Mouse (Mus musculus): ENCODE measurements at regions not wholly inside any gene's neighbourhood (a gene's known extent, or its start where the extent isn't known, plus 50 kb on each side); places are given as distances from the start of the nearest gene placed in this dataset.

DNA sequence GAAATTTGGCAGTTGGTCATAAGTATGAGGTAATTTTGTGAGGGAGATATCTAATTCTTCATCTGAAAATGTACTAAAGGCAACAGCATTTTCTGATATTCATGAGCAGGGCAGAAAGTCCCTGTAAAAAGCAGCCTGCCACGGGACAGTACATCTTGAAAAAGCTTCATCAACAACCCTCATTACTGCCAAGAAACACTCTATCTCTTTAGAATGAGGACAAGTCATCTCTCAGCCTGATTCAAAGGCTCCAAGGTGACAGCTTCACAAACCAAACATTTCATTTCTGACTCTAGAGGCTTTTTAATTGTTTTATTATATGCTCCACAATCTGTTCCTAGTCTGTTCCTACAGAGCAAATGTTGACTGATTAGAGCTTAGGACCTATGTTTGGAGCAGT is 260.3 kb downstream of the Aldoart1 start:
- intact Hi-C loops (cut with DNase I) = no loop called here
- Histone ChIP-seq H3K27ac (no peak overlapping the region), H3K4me3 (no peak overlapping the region)
- DNase-seq (ENCODE audit: extremely low spot score in 1 of 2, low spot score in 2 of 2) = no peak
- no peak for TF ChIP-seq CTCF (IDR thresholded peaks at IDR 0.05)

DNA sequence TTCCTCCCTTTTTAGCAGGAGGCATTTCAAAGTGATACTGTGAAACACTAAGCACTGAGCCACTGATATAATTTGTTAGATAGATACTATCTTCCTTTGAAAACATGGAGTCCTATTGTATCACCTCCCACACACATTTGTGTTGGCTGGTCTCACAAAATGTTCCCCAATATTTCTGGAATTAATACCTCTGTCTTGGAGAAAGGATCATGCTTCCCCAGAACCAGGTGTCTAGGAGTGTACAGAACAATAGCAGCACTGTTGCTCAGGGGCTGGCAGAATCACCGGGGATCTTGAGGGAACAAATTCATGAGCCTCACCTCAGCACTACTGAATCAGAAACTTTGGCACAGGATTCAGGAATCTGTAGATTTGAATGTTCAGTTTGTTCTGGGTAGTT is 277.5 kb downstream of the Aldoart1 start:
- Histone ChIP-seq H3K4me3 (no peak overlapping the region), H3K27ac (no peak overlapping the region)
- DNase-seq (ENCODE audit: extremely low spot score in 1 of 2, low spot score in 2 of 2) = no peak
- no peak for TF ChIP-seq CTCF (IDR thresholded peaks at IDR 0.05)
- intact Hi-C loops (cut with DNase I) = no loop called here

GRCm38 (mm10) chr4:72571924-72572323 is 280.5 kb downstream of the Aldoart1 start:
- no peak overlapping the region for H3K27ac ChIP-seq
- H3K4me3 ChIP-seq = no peak overlapping the region
- no peak for DNase-seq (ENCODE audit: extremely low spot score in 1 of 2, low spot score in 2 of 2)
- intact Hi-C loops (cut with DNase I) = no loop called here
- TF ChIP-seq CTCF (IDR thresholded peaks at IDR 0.05) = no peak

GRCm38 (mm10) chr4:72565186-72565585 is 287.2 kb downstream of the Aldoart1 start:
- no peak overlapping the region for H3K27ac ChIP-seq
- TF ChIP-seq CTCF (IDR thresholded peaks at IDR 0.05) = no peak
- intact Hi-C loops (cut with DNase I) = no loop called here
- no peak overlapping the region for H3K4me3 ChIP-seq
- DNase-seq (ENCODE audit: extremely low spot score in 1 of 2, low spot score in 2 of 2) = no peak

GRCm38 (mm10) chr4:72562909-72563676 is 289.3 kb downstream of the Aldoart1 start:
- intact Hi-C loops (cut with DNase I) = loop anchor here (1.0 kb wide), 1 partner anchor 178 kb away; no protein-coding TSS in a partner anchor
- H3K27ac ChIP-seq = no peak overlapping the region
- TF ChIP-seq CTCF (IDR thresholded peaks at IDR 0.05) = no peak
- no peak for DNase-seq (ENCODE audit: extremely low spot score in 1 of 2, low spot score in 2 of 2)
- H3K4me3 ChIP-seq = no peak overlapping the region

- DNase-seq (ENCODE audit: extremely low spot score in 1 of 2, low spot score in 2 of 2) = no peak
- TF ChIP-seq CTCF (IDR thresholded peaks at IDR 0.05) = no peak
- Histone ChIP-seq H3K4me3 (no peak overlapping the region), H3K27ac (no peak overlapping the region)
- intact Hi-C loops (cut with DNase I) = no loop called here
Measured at GRCm38 (mm10) chr4:72554276-72554675, 298.2 kb downstream of the Aldoart1 start.

- intact Hi-C loops (cut with DNase I) = no loop called here
Measured at GRCm38 (mm10) chr4:72534563-72534962, 317.9 kb downstream of the Aldoart1 start.

GRCm38 (mm10) chr4:72524630-72525029 is 323.9 kb upstream of the Tle1 start:
- no peak for DNase-seq (ENCODE audit: extremely low spot score in 1 of 2, low spot score in 2 of 2)
- no peak for TF ChIP-seq CTCF (IDR thresholded peaks at IDR 0.05)
- Histone ChIP-seq H3K27ac (no peak overlapping the region), H3K4me3 (no peak overlapping the region)
- intact Hi-C loops (cut with DNase I) = no loop called here

More at GRCm38 (mm10) chr4:72534563-72534962, 317.9 kb downstream of the Aldoart1 start:
- DNase-seq (ENCODE audit: extremely low spot score in 1 of 2, low spot score in 2 of 2) = no peak
- TF ChIP-seq CTCF (IDR thresholded peaks at IDR 0.05) = no peak
- Histone ChIP-seq H3K4me3 (no peak overlapping the region), H3K27ac (no peak overlapping the region)

DNA sequence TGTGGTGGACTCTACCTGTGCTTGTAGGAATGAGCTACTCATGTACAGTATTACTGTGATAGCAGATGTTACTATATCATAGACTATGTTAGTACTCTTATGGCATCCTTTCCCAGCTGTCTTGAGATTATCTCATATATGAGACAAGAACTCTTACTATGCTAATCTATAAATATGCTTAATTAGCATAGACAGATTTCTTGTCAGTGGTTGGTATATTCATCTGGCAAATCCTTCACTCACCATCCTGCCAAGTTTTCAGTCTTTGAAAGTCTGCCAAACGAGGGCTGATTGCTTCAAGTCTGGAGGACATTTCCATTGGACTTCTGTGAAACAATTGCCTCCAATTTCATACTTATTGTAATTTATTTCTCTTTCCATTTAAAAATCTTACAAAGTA is 323.4 kb upstream of the Tle1 start:
- TF ChIP-seq CTCF (IDR thresholded peaks at IDR 0.05) = no peak
- intact Hi-C loops (cut with DNase I) = no loop called here
- no peak overlapping the region for H3K27ac ChIP-seq
- DNase-seq (ENCODE audit: extremely low spot score in 1 of 2, low spot score in 2 of 2) = peak; percentile 10 to 18
- H3K4me3 ChIP-seq = no peak overlapping the region

DNA sequence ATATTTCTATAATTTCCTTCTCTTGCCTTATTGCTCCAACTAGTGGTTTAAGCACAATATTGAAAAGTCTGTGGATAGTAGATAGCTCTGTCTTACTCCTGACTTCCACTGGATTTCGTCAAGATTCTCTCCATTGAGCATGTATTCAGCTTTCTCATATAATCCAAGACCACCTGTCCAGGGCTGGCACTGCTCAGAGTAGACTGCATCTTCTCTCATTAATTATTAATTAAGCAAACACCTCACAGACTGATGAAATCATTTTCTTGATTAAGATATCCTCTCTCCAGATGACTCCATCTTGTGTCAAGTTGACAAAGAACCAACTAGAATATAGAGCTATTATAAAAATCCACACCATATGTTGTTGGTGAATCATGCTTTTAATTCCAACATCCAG is 310.5 kb upstream of the Tle1 start:
- intact Hi-C loops (cut with DNase I) = no loop called here
- no peak; the same call in none of the 2 replicates for TF ChIP-seq CTCF (IDR thresholded peaks at IDR 0.05)

GRCm38 (mm10) chr4:72481748-72482147 is 281.0 kb upstream of the Tle1 start:
- DNase-seq (ENCODE audit: extremely low spot score in 1 of 2, low spot score in 2 of 2) = no peak
- Histone ChIP-seq H3K27ac (no peak overlapping the region), H3K4me3 (no peak overlapping the region)
- no peak for TF ChIP-seq CTCF (IDR thresholded peaks at IDR 0.05)
- intact Hi-C loops (cut with DNase I) = no loop called here

More for the DNA sequence above, 310.5 kb upstream of the Tle1 start:
- no peak overlapping the region for H3K4me3 ChIP-seq
- no peak for DNase-seq (ENCODE audit: extremely low spot score in 1 of 2, low spot score in 2 of 2)
- H3K27ac ChIP-seq = no peak overlapping the region

DNA sequence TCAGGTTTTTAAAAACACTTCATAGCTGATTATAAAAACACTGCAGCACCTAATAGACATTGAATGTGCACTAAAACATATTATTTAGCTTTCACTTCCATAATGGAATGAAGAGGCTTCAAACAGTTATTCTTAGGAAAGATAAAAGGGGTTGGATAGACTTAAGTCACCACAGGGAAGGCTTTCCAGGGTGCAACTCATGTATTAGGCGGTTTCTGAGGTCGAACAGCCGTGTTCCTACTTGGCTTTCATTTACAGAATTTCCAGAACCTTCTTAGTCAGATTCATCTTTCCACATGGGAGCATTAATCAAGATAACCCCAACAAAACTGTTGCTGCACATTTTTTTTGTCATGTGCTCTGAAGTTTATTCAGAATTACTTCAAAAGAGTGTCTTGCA is 279.8 kb upstream of the Tle1 start:
- no peak overlapping the region for H3K27ac ChIP-seq
- no peak for TF ChIP-seq CTCF (IDR thresholded peaks at IDR 0.05)
- intact Hi-C loops (cut with DNase I) = no loop called here
- no peak overlapping the region for H3K4me3 ChIP-seq
- no peak for DNase-seq (ENCODE audit: extremely low spot score in 1 of 2, low spot score in 2 of 2)

DNA sequence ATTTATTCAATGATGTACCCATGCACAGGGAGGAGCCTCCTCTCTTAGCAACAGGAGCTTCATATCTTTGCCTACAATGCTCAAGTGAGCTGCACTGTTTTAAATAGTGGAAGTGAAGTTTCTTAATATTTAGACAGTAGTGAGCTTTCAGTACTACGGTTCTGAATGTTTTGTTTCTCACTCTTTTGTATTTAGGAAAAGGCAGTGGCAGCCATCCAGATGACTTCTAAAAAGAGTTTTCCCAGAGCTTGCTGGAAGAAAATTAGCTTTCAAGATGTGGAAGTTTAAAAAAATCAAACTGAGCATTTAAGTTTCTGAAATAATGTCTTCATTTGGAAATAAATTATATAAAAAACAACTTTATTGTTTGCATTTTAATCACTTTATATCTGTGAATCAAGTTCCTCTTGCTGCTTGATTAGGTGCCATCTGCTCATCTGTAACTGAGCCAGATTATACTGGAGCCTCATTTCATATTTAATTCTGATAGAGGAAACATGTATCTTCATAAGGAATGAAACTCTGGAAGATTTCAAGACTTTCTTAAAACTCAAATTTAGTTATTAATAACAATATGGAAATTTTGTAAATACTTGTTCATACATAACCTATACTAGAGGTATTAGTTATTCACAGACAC is 268.6 kb upstream of the Tle1 start:
- no peak overlapping the region for H3K4me3 ChIP-seq
- no peak overlapping the region for H3K27ac ChIP-seq
- TF ChIP-seq CTCF (IDR thresholded peaks at IDR 0.05) = no peak
- intact Hi-C loops (cut with DNase I) = no loop called here
- DNase-seq (ENCODE audit: extremely low spot score in 1 of 2, low spot score in 2 of 2) = no peak

Measured in left cerebral cortex, adult 2 months (tissue).